Mouse (Mus musculus) liver, embryonic 15.5 days (tissue): ENCODE data around the gene Ube2q1. TPM values are rescaled to one million over a fixed set of nuclear protein-coding genes. Genes with fewer than 3 reads are reported as not detected.
A peak's percentile ranks its signal among the peaks of the same experiment; 100 is the strongest.

Experiments
- ATAC-seq: fragments of 200-750 bp; cut with Nextera tagmentation; 2 replicates; pipeline ENCODE4 v1.8.0; 2017; ENCODE audit warnings: moderate number of reproducible peaks, mild to moderate bottlenecking, moderate library complexity; ENCODE audit not compliant: insufficient read depth
- H3K27ac ChIP-seq: fragments of 300-500 bp; sonication (generic); replicated peaks from 2 replicates; pipeline ENCODE4 v1.5.1; 2015; ENCODE audit warnings: mild to moderate bottlenecking, inconsistent platforms
- H3K27me3 ChIP-seq: fragments of 300-500 bp; sonication (generic); 2 replicates; pipeline ENCODE4 v1.6.1; 2015; ENCODE audit warnings: mild to moderate bottlenecking, inconsistent platforms
- H3K36me3 ChIP-seq: fragments of 300-500 bp; sonication (generic); replicated peaks from 2 replicates; pipeline ENCODE4 v1.6.1; 2015; ENCODE audit warnings: moderate library complexity, mild to moderate bottlenecking, inconsistent platforms
- H3K4me1 ChIP-seq: fragments of 300-500 bp; sonication (generic); replicated peaks from 2 replicates; pipeline ENCODE4 v1.6.1; 2015; ENCODE audit warnings: inconsistent platforms
- H3K4me2 ChIP-seq: fragments of 300-500 bp; sonication (generic); 2 replicates; pipeline ENCODE4 v1.6.1; 2015; ENCODE audit warnings: moderate library complexity, mild to moderate bottlenecking, inconsistent platforms
- H3K4me3 ChIP-seq: fragments of 300-500 bp; sonication (generic); replicated peaks from 2 replicates; pipeline ENCODE4 v1.5.1; 2015; ENCODE audit warnings: mild to moderate bottlenecking, inconsistent platforms
- H3K9ac ChIP-seq: fragments of 300-500 bp; sonication (generic); 2 replicates; pipeline ENCODE4 v1.6.1; 2015; ENCODE audit warnings: moderate library complexity, mild to moderate bottlenecking, inconsistent platforms
- H3K9me3 ChIP-seq: fragments of 300-500 bp; sonication (generic); replicated peaks from 2 replicates; pipeline ENCODE4 v1.6.1; 2016; ENCODE audit warnings: inconsistent platforms
- WGBS: fragments of 180-500 bp; shearing (Covaris S2); methylation state at CpG from one replicate; pipeline ENCODE4 v1.1.7; 2015; ENCODE audit warnings: mixed read lengths; ENCODE audit not compliant: insufficient replicate concordance; 5-methylcytosine and 5-hydroxymethylcytosine counted together
- polyA plus RNA-seq: library from polyadenylated mRNA; unstranded; fragments of >200 nt; fragmentation: Nextera tagmentation; extraction: Ambion mirVana; gene quantifications from 2 replicates; pipeline ENCODE4 v1.2.1, GENCODE M21; 2015

Gene Ube2q1
- polyA plus RNA-seq, 1 experiment from 2014 or later, result 3.5 TPM

GRCm38 (mm10) chr3:89764119-89764724, 9.2 kb upstream of the Ube2q1 start, which contains the start of gene Chrnb2:
Gene Chrnb2 (minus strand): TSS chr3:89764632.
- Histone ChIP-seq H3K4me1 (0 out of 2 replicates have a peak, but pooled peaks cover 2% of the 10 kb centered on the region), H3K9me3 (no peaks in the 10 kb centered on the region), H3K27ac (no peak within 1 kb of the TSS), H3K4me3 (no peak within 1 kb of the TSS), H3K4me2 (no peak within 1 kb of the TSS), H3K9ac (no peak within 1 kb of the TSS), H3K36me3 (no peaks in the 10 kb centered on the region), H3K27me3 (peaks cover 37% of the 10 kb centered on the region)
- ATAC-seq, result no peak; the same call in 1 of the 2 replicates
- 2% methylated on average over 36 of the region's 36 CpGs for WGBS

GRCm38 (mm10) chr3:89769584-89769983, 3.8 kb upstream of the Ube2q1 start:
- no peaks in the 10 kb centered on the region for H3K9me3 ChIP-seq
- H3K27me3 ChIP-seq, result peaks cover 14% of the 10 kb centered on the region
- H3K9ac ChIP-seq, result no peak overlapping the region
- no peak overlapping the region for H3K27ac ChIP-seq
- ATAC-seq, result no peak
- H3K4me1 ChIP-seq, result peaks cover 41% of the 10 kb centered on the region
- 57% methylated on average over 7 of the region's 7 CpGs for WGBS
- no peak overlapping the region for H3K4me2 ChIP-seq
- H3K4me3 ChIP-seq, result no peak overlapping the region
- H3K36me3 ChIP-seq, result no peaks in the 10 kb centered on the region

GRCm38 (mm10) chr3:89770425-89771002, 2.9 kb upstream of the Ube2q1 start:
- no peak overlapping the region for H3K9ac ChIP-seq
- H3K4me1 ChIP-seq, result peaks cover 50% of the 10 kb centered on the region
- H3K4me2 ChIP-seq, result no peak overlapping the region
- 37% methylated on average over 2 of the region's 2 CpGs for WGBS
- H3K27ac ChIP-seq, result no peak overlapping the region
- no peak for ATAC-seq
- H3K4me3 ChIP-seq, result no peak overlapping the region
- no peaks in the 10 kb centered on the region for H3K36me3 ChIP-seq
- peaks cover 4% of the 10 kb centered on the region; the same call in 1 of the 2 replicates for H3K27me3 ChIP-seq
- H3K9me3 ChIP-seq, result no peaks in the 10 kb centered on the region

- no peaks in the 10 kb centered on the region for H3K9me3 ChIP-seq
- H3K27ac ChIP-seq, result peak overlapping the region; percentile 89
- H3K9ac ChIP-seq, result peak overlapping the region; percentile 97
- peaks cover 16% of the 10 kb centered on the region for H3K36me3 ChIP-seq
- peaks cover 54% of the 10 kb centered on the region for H3K4me1 ChIP-seq
- H3K4me3 ChIP-seq, result peak overlapping the region; percentile 98
- ATAC-seq, result peak; percentile 60
- no peaks in the 10 kb centered on the region for H3K27me3 ChIP-seq
- under 1% methylated on average over 17 of the region's 17 CpGs for WGBS
- peak overlapping the region; percentile 89 for H3K4me2 ChIP-seq
Measured at GRCm38 (mm10) chr3:89772588-89772967, 838 bp upstream of the Ube2q1 start.

GRCm38 (mm10) chr3:89773740-89774211, 360 bp downstream of the Ube2q1 start:
- H3K4me2 ChIP-seq, result peak overlapping the region; percentile 89
- H3K9me3 ChIP-seq, result no peaks in the 10 kb centered on the region
- H3K27ac ChIP-seq, result peak overlapping the region; percentile 89
- no peaks in the 10 kb centered on the region for H3K27me3 ChIP-seq
- 0% methylated on average over 28 of the region's 37 CpGs for WGBS
- H3K9ac ChIP-seq, result peak overlapping the region; percentile 97
- peak overlapping the region; percentile 98 for H3K4me3 ChIP-seq
- H3K36me3 ChIP-seq, result peaks cover 27% of the 10 kb centered on the region
- ATAC-seq, result peak; percentile 27
- H3K4me1 ChIP-seq, result peaks cover 54% of the 10 kb centered on the region

GRCm38 (mm10) chr3:89774236-89774960, 982 bp downstream of the Ube2q1 start:
- no peak for ATAC-seq
- Histone ChIP-seq H3K27ac (peak overlapping the region; percentile 89), H3K4me3 (peak overlapping the region; percentile 98), H3K27me3 (no peaks in the 10 kb centered on the region), H3K4me1 (peaks cover 54% of the 10 kb centered on the region), H3K9ac (peak overlapping the region; percentile 97), H3K9me3 (no peaks in the 10 kb centered on the region), H3K36me3 (peaks cover 33% of the 10 kb centered on the region), H3K4me2 (peak overlapping the region; percentile 89)
- 25% methylated on average over 15 of the region's 15 CpGs for WGBS

- H3K9me3 ChIP-seq, result no peaks in the 10 kb centered on the region
- no peak for ATAC-seq
- peaks cover 49% of the 10 kb centered on the region for H3K36me3 ChIP-seq
- 73% methylated on average over 4 of the region's 4 CpGs for WGBS
- H3K4me2 ChIP-seq, result peak overlapping the region; percentile 89; the same call in 1 of the 2 replicates
- H3K27ac ChIP-seq, result no peak overlapping the region
- H3K4me3 ChIP-seq, result no peak overlapping the region
- no peaks in the 10 kb centered on the region for H3K27me3 ChIP-seq
- no peak overlapping the region for H3K9ac ChIP-seq
- peaks cover 43% of the 10 kb centered on the region for H3K4me1 ChIP-seq
Measured at GRCm38 (mm10) chr3:89776001-89776400, 2.6 kb downstream of the Ube2q1 start.

GRCm38 (mm10) chr3:89780102-89780501, 6.7 kb downstream of the Ube2q1 start:
- H3K27me3 ChIP-seq, result no peaks in the 10 kb centered on the region
- no peak overlapping the region for H3K4me3 ChIP-seq
- H3K36me3 ChIP-seq, result peaks cover 75% of the 10 kb centered on the region
- ATAC-seq, result no peak
- no peak overlapping the region for H3K4me2 ChIP-seq
- H3K9ac ChIP-seq, result no peak overlapping the region
- no peak overlapping the region for H3K27ac ChIP-seq
- peaks cover 8% of the 10 kb centered on the region for H3K4me1 ChIP-seq
- WGBS, result 58% methylated on average over 4 of the region's 4 CpGs
- no peaks in the 10 kb centered on the region for H3K9me3 ChIP-seq

- Histone ChIP-seq H3K4me3 (no peak overlapping the region), H3K9me3 (no peaks in the 10 kb centered on the region), H3K36me3 (peaks cover 67% of the 10 kb centered on the region), H3K27me3 (no peaks in the 10 kb centered on the region), H3K4me2 (no peak overlapping the region), H3K27ac (no peak overlapping the region), H3K9ac (no peak overlapping the region), H3K4me1 (no peaks in the 10 kb centered on the region)
- 76% methylated on average over 5 of the region's 5 CpGs for WGBS
- ATAC-seq, result no peak
Measured at GRCm38 (mm10) chr3:89781640-89782039, 8.2 kb downstream of the Ube2q1 start.

- H3K4me1 ChIP-seq, result no peaks in the 10 kb centered on the region
- ATAC-seq, result peak; percentile 58; the same call in 1 of the 2 replicates
- no peaks in the 10 kb centered on the region for H3K9me3 ChIP-seq
- H3K27ac ChIP-seq, result no peak overlapping the region
- H3K36me3 ChIP-seq, result peaks cover 34% of the 10 kb centered on the region
- H3K9ac ChIP-seq, result no peak overlapping the region
- H3K27me3 ChIP-seq, result peaks cover 11% of the 10 kb centered on the region; the same call in 1 of the 2 replicates
- peak overlapping the region; percentile 41 for H3K4me2 ChIP-seq
- WGBS, result 20% methylated on average over 11 of the region's 11 CpGs
- no peak overlapping the region for H3K4me3 ChIP-seq
Measured at GRCm38 (mm10) chr3:89784991-89785753, 11.8 kb downstream of the Ube2q1 start.
